Mouse (Mus musculus): ENCODE data around the gene Jam2. TPM values are rescaled to one million over a fixed set of nuclear protein-coding genes. Genes with fewer than 3 reads are reported as not detected.
A peak's percentile ranks its signal among the peaks of the same experiment; 100 is the strongest.

Gene Jam2
- polyA plus RNA-seq (2012; ENCODE audit: insufficient read depth, insufficient read length, missing spikeins): not detected in 2 replicates

DNA sequence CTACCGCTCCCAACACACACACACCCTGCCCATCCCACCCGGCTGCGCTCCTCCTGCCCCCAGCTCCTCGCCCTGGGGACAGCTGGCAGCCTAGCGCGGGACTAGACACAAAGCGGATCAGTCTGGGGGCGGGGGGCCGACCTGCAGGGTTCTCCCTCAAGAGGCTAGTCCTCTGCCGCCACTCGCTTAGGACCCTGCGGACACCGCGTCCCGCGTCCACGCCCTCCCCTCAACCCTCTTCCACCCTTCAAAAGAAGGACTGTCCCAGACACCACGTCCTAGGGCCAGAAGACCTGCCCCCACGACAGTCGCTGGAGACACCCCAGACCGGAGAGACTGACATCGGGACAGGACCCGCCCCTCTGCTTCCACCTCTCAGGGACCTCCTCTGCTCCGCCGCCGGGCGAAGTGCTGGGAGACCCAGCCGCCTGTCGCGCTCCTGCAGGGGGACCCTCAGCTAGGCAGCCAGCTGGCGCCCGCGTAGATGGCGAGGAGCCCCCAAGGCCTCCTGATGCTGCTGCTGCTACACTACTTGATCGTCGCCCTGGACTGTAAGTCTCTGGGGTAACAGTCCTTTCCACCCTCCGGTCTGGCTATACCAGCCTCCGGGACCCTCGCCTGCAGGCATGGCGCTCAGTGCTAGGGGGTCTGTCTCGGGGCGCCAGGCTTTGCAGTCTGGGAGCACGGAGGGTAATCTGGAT is at the start of gene Jam2:
Gene Jam2 (plus strand): TSS at position 121 of the 701 bp plus-strand sequence.
- TF ChIP-seq POLR2A (IDR thresholded peaks at IDR 0.05; ENCODE audit: borderline replicate concordance, low read depth, low read length) (no peak), CTCF (IDR thresholded peaks at IDR 0.05; ENCODE audit: low read depth, low read length) (no peak)
- H3K4me1 ChIP-seq (ENCODE audit: control insufficient read depth, insufficient read depth, low read length): no peaks in the 10 kb centered on the region
- peak within 1 kb of the TSS; percentile 55 for H3K4me3 ChIP-seq (ENCODE audit: insufficient read depth, low read length)
- no peak within 1 kb of the TSS for H3K27ac ChIP-seq (ENCODE audit: insufficient read depth, low read depth, low read length)

DNA sequence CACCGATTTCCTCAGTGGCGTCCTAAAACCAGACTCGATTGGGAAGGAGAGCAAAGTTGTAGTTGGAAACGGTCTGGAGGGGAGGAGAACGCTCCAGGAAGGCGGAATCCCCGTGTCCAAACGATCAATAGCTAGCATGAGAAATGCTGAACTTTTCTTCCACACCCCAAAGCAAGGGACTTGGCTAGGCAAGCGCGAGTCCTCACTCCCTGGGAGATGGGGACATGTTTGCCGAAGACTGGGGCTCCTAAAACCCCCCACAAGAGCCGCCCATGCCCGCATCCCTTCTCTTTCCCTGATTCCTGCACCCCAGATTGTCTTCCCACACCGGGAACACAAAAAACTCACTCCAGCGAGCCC is 39.1 kb upstream of the Jam2 start:
- Histone ChIP-seq H3K4me1 (ENCODE audit: control insufficient read depth, insufficient read depth, low read length) (peaks cover 4% of the 10 kb centered on the region), H3K27ac (ENCODE audit: insufficient read depth, low read depth, low read length) (no peak overlapping the region), H3K4me3 (ENCODE audit: insufficient read depth, low read length) (peak overlapping the region; percentile 96)
- TF ChIP-seq CTCF (IDR thresholded peaks at IDR 0.05; ENCODE audit: low read depth, low read length): no peak

DNA sequence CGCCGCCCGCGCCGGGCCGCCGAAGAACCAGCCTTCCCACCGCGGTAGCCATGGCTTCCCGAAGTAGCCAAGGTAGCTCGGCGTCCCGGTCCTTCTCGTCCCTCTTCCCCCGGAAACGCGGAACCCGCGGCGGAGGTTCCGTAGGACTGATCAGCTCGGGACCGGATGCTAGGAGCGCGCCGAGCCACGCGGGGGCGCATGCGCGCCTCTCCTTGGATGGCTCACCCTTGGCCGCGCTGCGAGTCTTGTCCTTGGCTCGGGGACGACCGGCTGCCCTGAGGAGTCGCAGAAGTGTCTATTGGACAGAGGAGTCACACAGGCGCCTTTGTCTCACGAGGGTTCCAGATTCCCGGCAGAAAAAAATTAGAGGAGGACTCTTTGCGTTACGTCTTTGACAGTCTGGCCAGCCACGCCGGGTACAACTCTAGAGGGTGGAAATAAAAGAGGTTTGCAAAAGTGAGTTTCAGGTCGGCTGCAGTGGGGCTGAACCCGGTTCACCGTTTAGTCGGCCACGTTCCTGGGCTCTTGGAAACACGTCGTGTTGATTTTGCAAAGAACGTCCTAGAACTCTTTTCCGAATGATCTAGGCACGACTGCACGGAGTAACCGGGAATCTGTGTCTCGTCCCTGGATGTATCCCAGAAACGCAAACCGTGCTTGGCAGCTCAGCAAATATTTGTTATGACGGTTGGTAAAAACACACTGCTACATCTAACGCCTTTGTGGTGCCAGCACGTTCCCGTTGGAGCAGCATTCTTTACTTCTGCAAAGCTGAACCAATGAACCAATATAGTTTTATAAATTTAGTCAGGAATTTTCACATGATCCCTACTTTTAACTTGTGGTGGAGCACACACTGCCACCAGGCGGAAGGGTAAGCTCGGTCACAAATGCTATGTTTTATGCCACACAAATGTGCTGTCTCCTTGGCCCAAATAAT is 38.5 kb upstream of the Jam2 start, which contains the start of gene Mrpl39:
Gene Mrpl39 (minus strand): TSS at position 577 of the 940 bp plus-strand sequence.
- Histone ChIP-seq H3K27ac (ENCODE audit: insufficient read depth, low read depth, low read length) (peak within 1 kb of the TSS; percentile 44), H3K4me1 (ENCODE audit: control insufficient read depth, insufficient read depth, low read length) (peaks cover 4% of the 10 kb centered on the region), H3K4me3 (ENCODE audit: insufficient read depth, low read length) (peak within 1 kb of the TSS; percentile 96)
- TF ChIP-seq POLR2A (IDR thresholded peaks at IDR 0.05; ENCODE audit: borderline replicate concordance, low read depth, low read length): no peak; the same call in 1 of the 2 replicates
- peak; percentile 48 for TF ChIP-seq CTCF (IDR thresholded peaks at IDR 0.05; ENCODE audit: low read depth, low read length)

DNA sequence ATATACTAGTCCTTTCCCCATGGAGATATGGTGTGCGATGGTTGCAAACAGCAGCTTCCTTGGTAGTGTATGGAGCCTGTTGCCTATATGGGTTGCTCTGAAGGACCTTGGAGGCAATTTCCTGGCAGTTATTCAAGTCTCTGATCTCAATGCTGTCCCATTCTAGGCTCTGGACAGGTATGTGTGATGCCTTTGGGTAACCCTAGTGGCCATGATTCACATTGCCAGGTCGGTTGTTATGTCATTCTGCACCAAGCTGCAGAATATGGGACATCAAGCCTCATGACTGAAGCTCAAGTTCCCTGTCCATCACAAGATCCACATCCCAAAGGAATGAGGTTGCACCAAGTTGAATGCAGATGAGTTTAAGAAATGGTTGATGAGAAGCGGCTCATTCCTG is 36.6 kb upstream of the Jam2 start:
- Histone ChIP-seq H3K4me1 (ENCODE audit: control insufficient read depth, insufficient read depth, low read length) (peaks cover 4% of the 10 kb centered on the region), H3K27ac (ENCODE audit: insufficient read depth, low read depth, low read length) (no peak overlapping the region), H3K4me3 (ENCODE audit: insufficient read depth, low read length) (no peak overlapping the region)
- TF ChIP-seq POLR2A (IDR thresholded peaks at IDR 0.05; ENCODE audit: borderline replicate concordance, low read depth, low read length): no peak
- TF ChIP-seq CTCF (IDR thresholded peaks at IDR 0.05; ENCODE audit: low read depth, low read length): no peak

DNA sequence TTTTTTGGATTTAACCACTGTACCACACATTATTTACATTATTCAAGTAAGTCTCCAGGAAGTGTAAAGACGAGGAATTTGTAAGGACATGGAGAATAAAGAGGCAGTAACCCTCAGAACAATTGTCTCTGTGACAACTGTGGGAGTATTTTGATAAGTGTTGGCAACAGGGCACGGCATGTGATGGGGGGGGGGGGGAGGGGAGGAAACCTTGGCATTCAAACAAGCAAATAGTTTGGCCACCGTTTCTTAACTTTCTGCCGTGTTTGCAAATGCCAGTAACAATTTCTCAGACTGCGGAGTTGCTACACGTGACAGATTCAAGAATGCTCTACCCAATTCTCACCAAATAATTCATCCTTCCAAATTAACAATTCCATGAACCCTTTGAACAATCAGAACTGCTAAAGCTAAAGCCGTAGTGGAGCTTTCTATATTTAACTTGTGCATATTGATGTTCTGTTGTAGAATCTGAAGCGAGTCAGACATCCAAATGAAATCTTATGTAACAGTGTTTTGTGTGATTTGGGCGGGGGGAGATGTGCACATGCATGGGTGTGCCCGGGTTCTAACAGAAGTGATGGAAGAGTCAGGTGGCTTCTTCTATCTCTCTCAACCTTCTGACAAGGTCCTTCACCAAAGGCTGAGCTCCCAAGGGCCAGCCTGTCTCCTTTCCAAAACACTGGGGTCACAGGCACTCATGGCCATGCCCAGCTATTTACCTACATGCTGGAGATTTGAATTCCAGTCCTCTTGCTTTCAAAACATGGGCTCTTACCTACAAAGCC is 29.0 kb upstream of the Jam2 start:
- no peak overlapping the region for H3K4me3 ChIP-seq (ENCODE audit: insufficient read depth, low read length)
- TF ChIP-seq POLR2A (IDR thresholded peaks at IDR 0.05; ENCODE audit: borderline replicate concordance, low read depth, low read length): no peak
- TF ChIP-seq CTCF (IDR thresholded peaks at IDR 0.05; ENCODE audit: low read depth, low read length): no peak
- H3K4me1 ChIP-seq (ENCODE audit: control insufficient read depth, insufficient read depth, low read length): no peaks in the 10 kb centered on the region
- no peak overlapping the region for H3K27ac ChIP-seq (ENCODE audit: insufficient read depth, low read depth, low read length)

DNA sequence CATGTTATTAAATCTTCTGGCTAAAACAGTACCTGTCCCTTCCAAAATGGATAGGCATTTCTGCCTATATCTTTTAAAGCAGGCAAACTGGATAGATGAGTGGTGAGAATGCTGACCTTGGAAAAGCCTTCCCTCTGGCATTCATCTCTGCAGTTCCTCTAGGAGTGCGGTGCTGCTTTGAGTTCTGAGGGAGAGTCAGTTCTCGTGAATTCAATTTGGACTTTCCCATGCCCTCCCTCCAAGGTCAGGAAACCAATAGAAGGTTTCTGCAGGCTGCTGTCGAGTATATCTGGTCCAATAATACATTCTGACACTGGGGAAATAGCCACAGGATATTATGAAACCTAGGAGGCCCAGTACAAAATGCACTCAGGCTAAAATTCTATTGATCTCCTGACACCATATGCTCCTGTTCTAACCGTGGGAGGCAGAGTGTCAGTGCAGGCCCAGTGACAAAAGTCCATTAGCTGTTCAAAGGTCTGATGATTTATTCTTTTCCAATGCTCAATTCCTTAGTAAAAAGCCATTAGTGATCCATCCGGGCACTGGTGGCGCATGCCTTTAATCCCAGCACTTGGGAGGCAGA is 28.1 kb upstream of the Jam2 start:
- Histone ChIP-seq H3K4me3 (ENCODE audit: insufficient read depth, low read length) (no peak overlapping the region), H3K27ac (ENCODE audit: insufficient read depth, low read depth, low read length) (no peak overlapping the region), H3K4me1 (ENCODE audit: control insufficient read depth, insufficient read depth, low read length) (no peaks in the 10 kb centered on the region)
- TF ChIP-seq POLR2A (IDR thresholded peaks at IDR 0.05; ENCODE audit: borderline replicate concordance, low read depth, low read length): no peak
- no peak for TF ChIP-seq CTCF (IDR thresholded peaks at IDR 0.05; ENCODE audit: low read depth, low read length)

DNA sequence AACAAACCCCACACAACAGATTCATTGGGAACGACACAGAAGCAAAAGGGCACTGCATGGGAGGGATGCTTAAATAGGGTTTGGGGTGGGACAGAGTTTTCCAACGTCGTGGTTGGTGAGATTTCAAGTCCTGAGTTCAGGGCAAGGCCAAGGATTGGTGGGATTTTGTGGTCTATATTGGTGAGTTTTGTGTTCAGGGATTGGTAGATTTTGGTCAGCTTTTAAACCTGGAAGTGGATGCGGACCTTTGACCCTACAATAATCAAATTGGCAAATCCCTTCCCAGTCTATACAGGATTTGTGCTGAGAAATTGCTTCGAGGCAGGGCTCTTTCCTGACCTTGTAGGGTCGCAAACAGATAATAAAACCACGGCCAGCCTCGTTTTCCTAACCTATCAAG is 6.0 kb upstream of the Jam2 start:
- TF ChIP-seq POLR2A (IDR thresholded peaks at IDR 0.05; ENCODE audit: borderline replicate concordance, low read depth, low read length): no peak
- no peak for TF ChIP-seq CTCF (IDR thresholded peaks at IDR 0.05; ENCODE audit: low read depth, low read length)
- Histone ChIP-seq H3K27ac (ENCODE audit: insufficient read depth, low read depth, low read length) (no peak overlapping the region), H3K4me1 (ENCODE audit: control insufficient read depth, insufficient read depth, low read length) (no peaks in the 10 kb centered on the region), H3K4me3 (ENCODE audit: insufficient read depth, low read length) (no peak overlapping the region)

DNA sequence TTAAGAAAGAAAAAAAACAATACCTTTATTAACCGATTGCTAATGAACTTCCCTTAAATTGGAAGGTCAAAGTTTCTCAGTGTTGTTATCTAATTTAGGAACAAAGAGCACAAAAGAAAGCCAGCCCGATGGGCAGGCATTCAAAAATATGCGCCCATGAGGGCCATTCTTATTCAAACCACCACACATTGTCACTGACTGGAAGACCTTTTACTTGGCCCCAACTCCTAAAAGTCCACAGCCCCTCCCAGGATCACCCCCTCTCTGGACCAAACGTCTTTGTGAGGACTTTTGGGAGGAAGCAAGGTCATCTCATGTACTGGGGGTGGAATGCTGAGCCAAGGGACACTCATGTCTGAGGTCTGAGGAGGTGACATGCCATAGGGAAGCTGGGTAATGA is 4.7 kb upstream of the Jam2 start:
- Histone ChIP-seq H3K4me1 (ENCODE audit: control insufficient read depth, insufficient read depth, low read length) (no peaks in the 10 kb centered on the region), H3K4me3 (ENCODE audit: insufficient read depth, low read length) (no peak overlapping the region), H3K27ac (ENCODE audit: insufficient read depth, low read depth, low read length) (no peak overlapping the region)
- TF ChIP-seq CTCF (IDR thresholded peaks at IDR 0.05; ENCODE audit: low read depth, low read length) (no peak), POLR2A (IDR thresholded peaks at IDR 0.05; ENCODE audit: borderline replicate concordance, low read depth, low read length) (no peak)

Data from bone marrow macrophage, adult 2 months (primary cell).